15 mouse cellular contexts compared by ENCODE assay signal in genomic region chr6:120202406-120202805, GRCm38 (mm10).
DNase-seq lines count a peak whose midpoint lies in the region; ATAC-seq lines count a peak whose summit lies in the region.
"Had no signal": no experiment of that assay in that cellular context is flagged by ENCODE, and none has a peak within 500 bp of the region (broad histone marks: within the 10 kb centered on the region; RNA-seq: fewer than 3 reads in every experiment).

No protein-coding gene starts in this region.

- H3K36me3 ChIP-seq in forebrain, embryonic 14.5 days (ENCODE audit: control insufficient read depth, insufficient read depth, low read length) = no peaks in the 10 kb centered on the region
- no peaks in the 10 kb centered on the region for H3K36me3 ChIP-seq in hindbrain, embryonic 15.5 days
- no peaks in the 10 kb centered on the region for H3K36me3 ChIP-seq in neural tube, embryonic 13.5 days

- no peaks in the 10 kb centered on the region for H3K27me3 ChIP-seq in forebrain, embryonic 14.5 days (replicated peaks; ENCODE audit: control insufficient read depth, insufficient read depth, low read length)
- H3K27me3 ChIP-seq in hindbrain, embryonic 15.5 days = no peaks in the 10 kb centered on the region
- H3K27me3 ChIP-seq in neural tube, embryonic 13.5 days = no peaks in the 10 kb centered on the region

- DNase-seq in left cerebral cortex, postnatal 4 days = peak; percentile 27
- no peak for DNase-seq in left cerebral cortex, adult 8-10 months (ENCODE audit: low spot score in 2 of 2)
- DNase-seq in forebrain, embryonic 14.5 days (ENCODE audit: low spot score) = peak; percentile 49
- no peak for DNase-seq in urinary bladder, adult 18-20 months (ENCODE audit: low spot score in 2 of 2)
- DNase-seq: adrenal gland, adult 2 months; cerebellum, adult 2 months; heart, postnatal 14 days; kidney, adult 18-20 months; liver; lung, adult 2 months; thymus, adult 18-20 months had no signal

- no peak overlapping the region for H3K4me3 ChIP-seq in forebrain, embryonic 14.5 days (ENCODE audit: low read depth, low read length)
- no peak overlapping the region for H3K4me3 ChIP-seq in hindbrain, embryonic 15.5 days
- H3K4me3 ChIP-seq in neural tube, embryonic 13.5 days = no peak overlapping the region

- H3K4me1 ChIP-seq in forebrain, embryonic 14.5 days (ENCODE audit: control insufficient read depth, insufficient read depth, low read length) = peaks cover 8% of the 10 kb centered on the region
- H3K4me1 ChIP-seq in hindbrain, embryonic 15.5 days (replicated peaks) = peaks cover 8% of the 10 kb centered on the region; the same call in 1 of the 2 replicates
- peaks cover 24% of the 10 kb centered on the region for H3K4me1 ChIP-seq in neural tube, embryonic 13.5 days (replicated peaks)

- H3K27ac ChIP-seq in forebrain, embryonic 14.5 days (ENCODE audit: low read depth, low read length) = no peak overlapping the region
- no peak overlapping the region for H3K27ac ChIP-seq in hindbrain, embryonic 15.5 days (replicated peaks)
- H3K27ac ChIP-seq in neural tube, embryonic 13.5 days (replicated peaks) = no peak overlapping the region
- H3K27ac ChIP-seq: macrophage had no signal

- H3K9ac ChIP-seq in forebrain, embryonic 14.5 days (ENCODE audit: low read length) = no peak overlapping the region
- no peak overlapping the region for H3K9ac ChIP-seq in hindbrain, embryonic 15.5 days
- H3K9ac ChIP-seq in neural tube, embryonic 13.5 days = no peak overlapping the region

- no peak; the same call in 1 of the 2 replicates for ATAC-seq in forebrain, embryonic 14.5 days
- ATAC-seq in hindbrain, embryonic 15.5 days (ENCODE audit: low FRiP score, low read depth) = peak; percentile 40; the same call in 1 of the 2 replicates
- peak; percentile 55 for ATAC-seq in neural tube, embryonic 13.5 days (ENCODE audit: low read depth)
- ATAC-seq in CD4-positive, CD25-positive, alpha-beta regulatory T cell, adult 4 months = no peak

- WGBS in forebrain, embryonic 14.5 days = 40% methylated on average over 8 of the region's 8 CpGs
- WGBS in hindbrain, embryonic 15.5 days = 35% methylated on average over 8 of the region's 8 CpGs
- WGBS in neural tube, embryonic 13.5 days = 27% methylated on average over 8 of the region's 8 CpGs

- intact Hi-C loops in left cerebral cortex, postnatal 4 days (cut with DNase I) = no loop called here

- no peak overlapping the region for H3K4me2 ChIP-seq in forebrain, embryonic 14.5 days (ENCODE audit: low read length)
- no peak overlapping the region for H3K4me2 ChIP-seq in hindbrain, embryonic 15.5 days
- no peak overlapping the region for H3K4me2 ChIP-seq in neural tube, embryonic 13.5 days

- no peaks in the 10 kb centered on the region for H3K9me3 ChIP-seq in forebrain, embryonic 14.5 days (replicated peaks; ENCODE audit: control insufficient read depth, low read length)
- H3K9me3 ChIP-seq in hindbrain, embryonic 15.5 days = no peaks in the 10 kb centered on the region
- H3K9me3 ChIP-seq in neural tube, embryonic 13.5 days = no peaks in the 10 kb centered on the region

Comparison
In these comparisons a context has a peak if more than half of its experiments do, and no peak if none do; other contexts are left out.
1. DNase-seq: peak in left cerebral cortex, postnatal 4 days (single experiment) and forebrain, embryonic 14.5 days (single experiment); none in left cerebral cortex, adult 8-10 months (0 of 2) and urinary bladder, adult 18-20 months (0 of 2).
2. ATAC-seq: peak in hindbrain, embryonic 15.5 days (single experiment) and neural tube, embryonic 13.5 days (single experiment); none in forebrain, embryonic 14.5 days (single experiment) and CD4-positive, CD25-positive, alpha-beta regulatory T cell, adult 4 months (single experiment).